Mouse (Mus musculus) limb, embryonic 15.5 days (tissue): Measurements from ENCODE around the gene Rsph14. TPM values are rescaled to one million over a fixed set of nuclear protein-coding genes. Genes with fewer than 3 reads are reported as not detected.

ENCODE experiments used
- ATAC-seq: fragments of 200-750 bp; cut with Nextera tagmentation; 2 replicates; pipeline ENCODE4 v1.8.0; 2017; ENCODE audit warnings: low read depth, moderate TSS enrichment; ENCODE audit not compliant: insufficient number of reproducible peaks, low FRiP score, low TSS enrichment
- H3K27ac ChIP-seq: fragments of 300-500 bp; sonication (generic); 2 replicates; pipeline ENCODE4 v1.5.1; 2015; ENCODE audit warnings: moderate library complexity, mild to moderate bottlenecking, inconsistent platforms
- H3K27me3 ChIP-seq: fragments of 300-500 bp; sonication (generic); 2 replicates; pipeline ENCODE4 v1.6.1; 2015; ENCODE audit warnings: inconsistent platforms
- H3K36me3 ChIP-seq: fragments of 300-500 bp; sonication (generic); 2 replicates; pipeline ENCODE4 v1.6.1; 2015; ENCODE audit warnings: inconsistent platforms
- H3K4me1 ChIP-seq: fragments of 300-500 bp; sonication (generic); 2 replicates; pipeline ENCODE4 v1.6.1; 2015; ENCODE audit warnings: inconsistent platforms
- H3K4me2 ChIP-seq: fragments of 300-500 bp; sonication (generic); 2 replicates; pipeline ENCODE4 v1.6.1; 2015; ENCODE audit warnings: mild to moderate bottlenecking, inconsistent platforms
- H3K4me3 ChIP-seq: fragments of 300-500 bp; sonication (generic); 2 replicates; pipeline ENCODE4 v1.5.1; 2015; ENCODE audit warnings: mild to moderate bottlenecking, inconsistent platforms
- H3K9ac ChIP-seq: fragments of 300-500 bp; sonication (generic); 2 replicates; pipeline ENCODE4 v1.6.1; 2015; ENCODE audit warnings: inconsistent platforms
- H3K9me3 ChIP-seq: fragments of 300-500 bp; sonication (generic); 2 replicates; pipeline ENCODE4 v1.6.1; 2016; ENCODE audit warnings: inconsistent platforms
- WGBS: fragments of 180-500 bp; shearing (Covaris S2); methylation state at CpG from one replicate; pipeline ENCODE4 v1.1.7; 2015; 5-methylcytosine and 5-hydroxymethylcytosine counted together
- polyA plus RNA-seq: library from polyadenylated mRNA; unstranded; fragments of >200 nt; fragmentation: Nextera tagmentation; extraction: Ambion mirVana; gene quantifications from 2 replicates; pipeline ENCODE4 v1.2.1, GENCODE M21; 2015

Rsph14 gene
- not detected in 2 replicates for polyA plus RNA-seq

- Histone ChIP-seq H3K27ac (no peak within 1 kb of the TSS), H3K9me3 (no peaks in the 10 kb centered on the region), H3K4me1 (peaks cover 17% of the 10 kb centered on the region), H3K27me3 (no peaks in the 10 kb centered on the region), H3K4me2 (no peak within 1 kb of the TSS), H3K4me3 (no peak within 1 kb of the TSS), H3K9ac (no peak within 1 kb of the TSS), H3K36me3 (no peaks in the 10 kb centered on the region)
- WGBS: 30% methylated on average over 10 of the region's 10 CpGs
- no peak for ATAC-seq
Measured at GRCm38 (mm10) chr10:75032395-75032794, at the start of gene Rsph14. TSS of gene Rsph14 (minus strand) at chr10:75032586.

DNA sequence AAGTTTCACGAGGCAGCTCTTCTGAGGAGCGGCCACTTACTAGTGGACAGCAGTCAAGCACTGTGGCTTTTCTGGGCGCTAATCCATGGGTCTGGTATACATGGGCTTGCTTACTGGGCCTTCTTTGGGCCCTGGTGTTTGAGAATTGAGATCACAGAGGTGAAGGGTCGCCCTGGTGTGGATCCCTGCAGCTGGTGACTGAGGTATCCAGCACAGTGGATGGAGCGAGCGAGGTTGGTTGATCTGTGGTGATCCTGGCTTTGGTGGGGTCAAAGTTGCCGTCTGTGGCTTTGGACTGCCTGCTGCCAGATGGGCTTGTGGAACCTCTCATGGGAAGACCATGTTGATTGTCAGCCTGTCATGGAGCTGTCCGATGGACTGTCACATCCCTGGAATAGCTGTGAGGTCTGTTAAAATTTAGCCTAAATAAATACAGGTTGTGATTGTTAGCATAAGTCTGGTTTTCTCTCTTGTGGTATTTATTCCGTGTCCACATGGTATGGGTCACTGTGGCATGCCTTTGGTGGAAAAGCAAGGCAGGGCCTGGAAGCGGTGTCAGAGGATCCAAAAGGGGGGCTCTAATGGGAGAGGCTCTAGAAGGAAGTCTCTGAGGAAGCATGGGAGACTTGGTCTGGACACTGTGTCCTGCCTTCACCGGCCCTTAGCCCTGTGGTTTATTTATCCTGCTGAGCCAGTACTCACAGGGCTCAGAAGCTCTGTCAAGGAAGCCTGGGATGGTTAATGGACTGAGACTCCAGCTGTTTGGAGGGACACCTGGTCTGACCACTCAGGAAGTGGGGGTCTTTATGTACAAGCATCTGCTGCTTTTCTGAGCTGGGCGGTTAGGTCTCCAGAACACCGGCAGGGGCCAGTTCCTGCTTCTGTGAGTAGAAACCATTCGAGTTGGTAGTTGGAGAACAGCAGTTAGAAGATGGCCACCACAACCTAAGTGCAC is 46.1 kb upstream of the Rsph14 start:
- Histone ChIP-seq H3K4me2 (no peak overlapping the region), H3K27ac (0 out of 2 replicates have a peak overlapping the region, but pooled peaks have one; percentile 22), H3K36me3 (0 out of 2 replicates have a peak, but pooled peaks cover 4% of the 10 kb centered on the region), H3K9ac (no peak overlapping the region), H3K9me3 (no peaks in the 10 kb centered on the region), H3K4me1 (peaks cover 6% of the 10 kb centered on the region; the same call in 1 of the 2 replicates), H3K27me3 (no peaks in the 10 kb centered on the region), H3K4me3 (no peak overlapping the region)
- ATAC-seq: no peak
- WGBS: 75% methylated on average over 14 of the region's 14 CpGs

- 73% methylated on average over 5 of the region's 5 CpGs for WGBS
- H3K4me2 ChIP-seq: no peak overlapping the region
- no peak overlapping the region for H3K4me3 ChIP-seq
- 0 out of 2 replicates have a peak, but pooled peaks cover 4% of the 10 kb centered on the region for H3K36me3 ChIP-seq
- H3K9ac ChIP-seq: no peak overlapping the region
- H3K4me1 ChIP-seq: peaks cover 6% of the 10 kb centered on the region; the same call in 1 of the 2 replicates
- no peak for ATAC-seq
- H3K27me3 ChIP-seq: no peaks in the 10 kb centered on the region
- no peaks in the 10 kb centered on the region for H3K9me3 ChIP-seq
- H3K27ac ChIP-seq: no peak overlapping the region
Measured at GRCm38 (mm10) chr10:75075665-75076064, 43.3 kb upstream of the Rsph14 start.

DNA sequence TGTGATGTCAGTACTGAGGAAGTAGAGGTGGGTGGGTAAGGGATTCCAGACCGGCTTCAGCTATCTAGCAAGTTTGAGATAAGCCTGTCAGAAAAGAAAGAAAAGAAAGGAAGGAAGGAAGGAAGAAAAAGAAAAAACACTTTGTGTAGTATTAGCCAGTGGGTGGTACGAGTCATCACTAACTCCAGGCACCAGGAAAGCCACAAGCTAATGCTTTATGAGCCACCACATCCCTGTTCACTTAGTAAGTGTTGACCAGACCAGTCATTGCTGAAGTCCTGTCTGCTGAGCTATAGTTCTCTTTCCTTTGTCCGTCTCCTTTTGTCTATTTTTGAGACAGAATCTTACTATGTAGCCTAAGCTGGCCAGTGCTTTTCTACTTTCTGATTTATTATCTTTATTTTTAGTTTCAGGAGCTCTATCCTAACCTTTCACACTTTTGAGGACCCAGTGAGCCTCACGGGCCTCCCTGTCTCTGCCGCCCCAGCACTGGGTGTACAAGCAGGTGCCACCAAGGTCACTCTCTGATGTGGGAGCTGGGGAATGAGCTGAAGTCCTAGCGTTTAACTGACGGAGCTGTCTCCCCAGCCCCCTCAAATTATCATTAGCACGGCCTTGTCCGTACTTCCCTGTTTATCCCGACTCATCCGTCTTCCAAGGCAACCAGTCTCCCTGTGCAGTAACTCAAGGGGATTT is 38.0 kb upstream of the Rsph14 start:
- Histone ChIP-seq H3K27ac (no peak overlapping the region), H3K36me3 (peaks cover 5% of the 10 kb centered on the region; the same call in 1 of the 2 replicates), H3K27me3 (no peaks in the 10 kb centered on the region), H3K4me1 (peaks cover 19% of the 10 kb centered on the region; the same call in 1 of the 2 replicates), H3K9ac (no peak overlapping the region), H3K9me3 (no peaks in the 10 kb centered on the region), H3K4me2 (no peak overlapping the region), H3K4me3 (no peak overlapping the region)
- WGBS: 74% methylated on average over 11 of the region's 11 CpGs
- no peak for ATAC-seq

GRCm38 (mm10) chr10:75068624-75069328 is 36.4 kb upstream of the Rsph14 start:
- H3K27me3 ChIP-seq: no peaks in the 10 kb centered on the region
- peaks cover 5% of the 10 kb centered on the region; the same call in 1 of the 2 replicates for H3K36me3 ChIP-seq
- peaks cover 28% of the 10 kb centered on the region for H3K4me1 ChIP-seq
- H3K4me2 ChIP-seq: no peak overlapping the region
- WGBS: 47% methylated on average over 12 of the region's 12 CpGs
- H3K9me3 ChIP-seq: no peaks in the 10 kb centered on the region
- no peak overlapping the region for H3K9ac ChIP-seq
- no peak overlapping the region for H3K4me3 ChIP-seq
- H3K27ac ChIP-seq: no peak overlapping the region
- ATAC-seq: no peak

DNA sequence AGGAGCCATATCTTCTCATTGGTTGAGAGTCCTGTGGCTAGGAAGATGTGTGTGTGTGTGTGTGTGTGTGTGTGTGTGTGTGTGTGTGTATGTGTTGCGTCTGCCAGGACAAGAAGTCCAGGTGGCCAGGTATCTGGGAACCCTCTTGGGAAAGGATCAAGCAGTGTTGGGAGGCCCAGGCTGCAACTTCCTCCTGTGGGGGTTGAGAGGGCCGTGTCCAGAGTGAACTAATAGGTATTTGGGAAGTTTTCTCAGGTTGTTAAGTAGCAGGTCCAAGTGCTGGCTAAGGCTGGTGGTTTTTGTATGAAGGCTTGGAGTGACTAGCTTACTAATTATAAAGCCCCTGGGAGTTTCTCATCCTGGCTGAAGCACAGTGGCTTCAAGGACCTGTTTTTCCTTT is 35.7 kb upstream of the Rsph14 start:
- Histone ChIP-seq H3K4me1 (peaks cover 35% of the 10 kb centered on the region), H3K9ac (no peak overlapping the region), H3K27ac (no peak overlapping the region), H3K27me3 (no peaks in the 10 kb centered on the region), H3K9me3 (no peaks in the 10 kb centered on the region), H3K4me2 (no peak overlapping the region), H3K36me3 (peaks cover 5% of the 10 kb centered on the region; the same call in 1 of the 2 replicates), H3K4me3 (no peak overlapping the region)
- 39% methylated on average over 2 of the region's 2 CpGs for WGBS
- ATAC-seq: no peak

DNA sequence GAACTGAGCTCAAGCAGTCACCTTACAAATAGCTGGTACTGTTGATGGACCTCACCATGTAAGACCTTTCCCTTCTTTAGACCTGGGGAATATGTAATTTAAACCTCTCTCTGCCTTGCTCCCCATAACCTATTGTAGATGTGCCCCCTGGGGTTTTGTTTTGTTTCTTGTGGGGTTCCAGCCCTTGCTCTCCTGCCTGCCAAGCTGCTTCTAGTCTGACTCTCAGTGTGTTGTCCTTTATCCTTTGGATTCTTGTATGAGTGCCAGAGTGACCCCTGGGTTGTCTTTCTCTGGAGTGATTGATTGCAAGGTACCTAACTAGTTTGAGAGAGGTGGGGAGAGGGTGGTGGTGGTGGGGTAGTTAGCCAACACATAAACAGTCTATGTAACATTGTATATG is 35.1 kb upstream of the Rsph14 start:
- Histone ChIP-seq H3K27ac (no peak overlapping the region), H3K4me1 (peaks cover 41% of the 10 kb centered on the region), H3K9me3 (no peaks in the 10 kb centered on the region), H3K4me3 (no peak overlapping the region), H3K27me3 (no peaks in the 10 kb centered on the region), H3K9ac (no peak overlapping the region), H3K36me3 (peaks cover 5% of the 10 kb centered on the region; the same call in 1 of the 2 replicates), H3K4me2 (no peak overlapping the region)
- ATAC-seq: no peak

DNA sequence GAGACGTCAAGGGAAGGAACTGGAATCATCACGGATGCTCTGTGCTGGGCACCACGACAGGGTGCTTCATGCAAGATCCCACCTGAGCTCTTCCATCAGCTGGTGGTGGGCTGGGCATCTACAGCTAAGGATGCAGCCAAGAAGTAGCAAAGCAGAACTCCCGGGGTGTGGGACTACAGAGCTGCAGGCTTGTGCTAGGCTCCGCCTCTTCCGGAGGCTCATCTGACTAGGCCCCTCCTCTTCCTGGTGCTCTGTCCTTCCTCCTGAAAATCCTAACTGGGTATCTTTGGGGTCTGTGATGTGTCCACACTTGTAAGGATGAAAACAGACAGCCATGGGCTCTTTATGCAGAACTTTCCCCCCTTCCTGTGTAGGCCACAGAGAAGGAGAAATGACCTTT is 33.3 kb upstream of the Rsph14 start:
- Histone ChIP-seq H3K36me3 (peaks cover 5% of the 10 kb centered on the region; the same call in 1 of the 2 replicates), H3K27me3 (no peaks in the 10 kb centered on the region), H3K4me3 (no peak overlapping the region), H3K4me1 (peaks cover 56% of the 10 kb centered on the region), H3K9me3 (no peaks in the 10 kb centered on the region), H3K4me2 (no peak overlapping the region), H3K27ac (no peak overlapping the region), H3K9ac (no peak overlapping the region)
- 74% methylated on average over 6 of the region's 6 CpGs for WGBS
- ATAC-seq: no peak

GRCm38 (mm10) chr10:75063301-75063965 is 31.0 kb upstream of the Rsph14 start:
- Histone ChIP-seq H3K27me3 (no peaks in the 10 kb centered on the region), H3K9me3 (no peaks in the 10 kb centered on the region), H3K27ac (no peak overlapping the region), H3K9ac (no peak overlapping the region), H3K4me2 (peak overlapping the region; percentile 87), H3K36me3 (peaks cover 5% of the 10 kb centered on the region; the same call in 1 of the 2 replicates), H3K4me3 (peak overlapping the region; percentile 88), H3K4me1 (peaks cover 59% of the 10 kb centered on the region)
- ATAC-seq: no peak
- 58% methylated on average over 12 of the region's 12 CpGs for whole genome bisulfite sequencing

DNA sequence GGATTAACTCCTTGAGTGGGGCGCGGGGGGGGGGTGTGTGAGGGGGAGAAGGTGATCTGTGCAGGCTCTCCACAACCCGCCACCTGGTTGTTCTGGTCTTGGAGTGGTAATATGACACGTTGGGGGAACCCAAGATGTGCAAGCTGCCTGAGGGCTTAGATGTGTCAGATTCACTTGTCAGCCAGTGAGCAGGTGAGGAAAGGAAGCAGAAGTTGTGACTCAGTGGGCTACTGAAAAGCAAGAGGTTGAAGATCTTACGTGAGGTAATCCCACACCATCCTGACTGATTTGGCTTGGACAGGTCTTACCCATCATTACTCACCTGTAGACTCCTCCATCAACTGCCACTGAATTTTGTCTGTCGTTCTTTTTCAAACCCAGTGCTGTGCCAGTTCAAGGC is 30.2 kb upstream of the Rsph14 start:
- ATAC-seq: no peak
- Histone ChIP-seq H3K4me2 (peak overlapping the region; percentile 87), H3K9me3 (no peaks in the 10 kb centered on the region), H3K27me3 (no peaks in the 10 kb centered on the region), H3K27ac (no peak overlapping the region), H3K36me3 (peaks cover 5% of the 10 kb centered on the region; the same call in 1 of the 2 replicates), H3K4me3 (peak overlapping the region; percentile 88), H3K9ac (no peak overlapping the region), H3K4me1 (peaks cover 53% of the 10 kb centered on the region)
- 36% methylated on average over 6 of the region's 6 CpGs for WGBS

DNA sequence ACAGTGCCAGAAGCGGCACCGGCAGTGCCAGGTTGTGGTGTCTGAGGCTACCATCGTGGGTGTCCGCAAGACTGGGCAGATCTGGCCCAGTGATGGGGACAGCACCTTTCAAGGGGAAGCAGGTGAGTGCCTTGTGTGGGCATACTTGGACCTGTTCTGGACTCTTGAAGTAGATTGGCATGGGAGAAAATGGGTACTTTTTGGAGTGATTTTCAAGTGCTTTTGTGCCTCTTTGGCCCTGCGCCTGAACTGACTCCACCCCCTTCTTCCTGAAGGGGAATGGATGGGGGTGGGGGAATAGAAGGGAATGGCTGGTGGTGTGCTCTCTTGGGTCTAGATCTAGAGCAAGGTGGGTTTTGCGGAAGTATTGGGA is 29.8 kb upstream of the Rsph14 start:
- Histone ChIP-seq H3K4me3 (peak overlapping the region; percentile 88), H3K9me3 (no peaks in the 10 kb centered on the region), H3K4me1 (peaks cover 49% of the 10 kb centered on the region), H3K27ac (no peak overlapping the region), H3K4me2 (peak overlapping the region; percentile 87), H3K9ac (peak overlapping the region; percentile 29), H3K36me3 (peaks cover 5% of the 10 kb centered on the region; the same call in 1 of the 2 replicates), H3K27me3 (no peaks in the 10 kb centered on the region)
- ATAC-seq: no peak
- 12% methylated on average over 6 of the region's 6 CpGs for WGBS
